Mouse (Mus musculus): Measurements from ENCODE around the gene Hebp1.

- TF ChIP-seq CTCF (IDR thresholded peaks at IDR 0.05; ENCODE audit: low read depth) (peak; percentile 90), EP300 (IDR thresholded peaks at IDR 0.05; ENCODE audit: low read depth) (no peak)
Observed at GRCm38 (mm10) chr6:135087721-135088451, 109.9 kb downstream of the Hebp1 start.
